Comparison of ENCODE assay signal across 11 mouse cellular contexts in the genomic region with DNA sequence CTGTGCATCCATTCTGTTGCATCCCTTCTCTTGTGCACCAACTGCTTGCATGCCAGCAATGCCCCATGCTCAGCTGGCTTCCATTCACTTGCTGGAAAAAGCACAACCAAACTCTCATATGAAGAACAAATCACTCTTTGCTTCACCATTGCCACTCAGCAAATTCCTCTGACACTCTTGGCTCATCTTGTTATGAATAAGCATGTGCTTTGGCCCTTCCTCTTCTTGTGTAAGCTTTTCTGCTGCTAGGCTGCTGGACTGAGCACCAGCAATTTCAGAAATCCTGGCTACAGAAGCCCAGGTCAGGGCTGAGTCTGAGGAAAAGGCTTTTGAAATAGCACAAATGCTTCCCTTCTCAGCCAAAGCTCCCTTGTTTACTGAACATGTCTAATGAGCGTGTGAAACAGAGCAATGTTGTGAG. TPM values are rescaled to one million over a fixed set of nuclear protein-coding genes. Genes with fewer than 3 reads are reported as not detected.
DNase-seq lines count a peak whose midpoint lies in the region; ATAC-seq and TF ChIP-seq lines count a peak whose summit lies in the region.
"Had no signal": no experiment of that assay in that cellular context is flagged by ENCODE, and none has a peak within 500 bp of the region (broad histone marks: within the 10 kb centered on the region; RNA-seq: fewer than 3 reads in every experiment).

No protein-coding gene starts in this region.

- no peak overlapping the region for H3K9ac ChIP-seq in intestine, embryonic 15.5 days
- H3K9ac ChIP-seq in intestine, postnatal 0 days (ENCODE audit: low read depth, low read length) = no peak overlapping the region
- H3K9ac ChIP-seq: embryonic facial prominence, embryonic 15.5 days had no signal

- no peak for TF ChIP-seq CTCF in intestine, postnatal 0 days (IDR thresholded peaks at IDR 0.05; ENCODE audit: low read depth)

- no peaks in the 10 kb centered on the region for H3K36me3 ChIP-seq in intestine, embryonic 15.5 days
- H3K36me3 ChIP-seq in intestine, postnatal 0 days (ENCODE audit: control insufficient read depth, insufficient read depth) = no peaks in the 10 kb centered on the region
- H3K36me3 ChIP-seq: embryonic facial prominence, embryonic 15.5 days had no signal

- WGBS in intestine, embryonic 15.5 days = 40% methylated on average over 1 of the region's 1 CpGs
- WGBS in intestine, postnatal 0 days = 27% methylated on average over 1 of the region's 1 CpGs

- H3K4me3 ChIP-seq in intestine, embryonic 15.5 days (replicated peaks) = no peak overlapping the region
- no peak overlapping the region for H3K4me3 ChIP-seq in intestine, postnatal 0 days (ENCODE audit: low read depth, low read length)
- H3K4me3 ChIP-seq: embryonic facial prominence, embryonic 15.5 days; megakaryocyte, embryonic 14.5 days had no signal

- no peak for ATAC-seq in intestine, embryonic 15.5 days
- ATAC-seq in intestine, postnatal 0 days = no peak

- no peaks in the 10 kb centered on the region for H3K27me3 ChIP-seq in intestine, embryonic 15.5 days (replicated peaks)
- no peaks in the 10 kb centered on the region for H3K27me3 ChIP-seq in intestine, postnatal 0 days (replicated peaks; ENCODE audit: control insufficient read depth, insufficient read depth, low read length)
- H3K27me3 ChIP-seq: embryonic facial prominence, embryonic 15.5 days had no signal

- no peaks in the 10 kb centered on the region for H3K4me1 ChIP-seq in intestine, embryonic 15.5 days (replicated peaks)
- H3K4me1 ChIP-seq in intestine, postnatal 0 days (replicated peaks; ENCODE audit: control insufficient read depth, insufficient read depth, low read length) = no peaks in the 10 kb centered on the region
- H3K4me1 ChIP-seq: embryonic facial prominence, embryonic 15.5 days; megakaryocyte, embryonic 14.5 days had no signal

- peak; percentile 52 for DNase-seq in adrenal gland, adult 2 months
- DNase-seq in adrenal gland, postnatal 4 days (ENCODE audit: low spot score in 2 of 2) = no peak
- peak; percentile 59 for DNase-seq in gastrocnemius, postnatal 25 days
- DNase-seq in lung, postnatal 25 days (ENCODE audit: low spot score) = peak; percentile 18
- no peak for DNase-seq in ovary, postnatal 36 days (ENCODE audit: low spot score)
- DNase-seq in urinary bladder, adult 2 months (ENCODE audit: low spot score) = no peak
- DNase-seq: right cerebral cortex, postnatal 25 days had no signal

- peak overlapping the region; percentile 14; the same call in 1 of the 2 replicates for H3K27ac ChIP-seq in intestine, embryonic 15.5 days
- H3K27ac ChIP-seq in intestine, postnatal 0 days (ENCODE audit: low read depth, low read length) = no peak overlapping the region
- H3K27ac ChIP-seq: embryonic facial prominence, embryonic 15.5 days had no signal

- H3K9me3 ChIP-seq in intestine, embryonic 15.5 days = no peaks in the 10 kb centered on the region
- H3K9me3 ChIP-seq in intestine, postnatal 0 days (ENCODE audit: control insufficient read depth) = no peaks in the 10 kb centered on the region
- H3K9me3 ChIP-seq: embryonic facial prominence, embryonic 15.5 days; megakaryocyte, embryonic 14.5 days had no signal

- H3K4me2 ChIP-seq in intestine, embryonic 15.5 days (replicated peaks) = no peak overlapping the region
- no peak overlapping the region for H3K4me2 ChIP-seq in intestine, postnatal 0 days (replicated peaks; ENCODE audit: low read depth)
- H3K4me2 ChIP-seq: embryonic facial prominence, embryonic 15.5 days had no signal

RNA-seq across cellular contexts. Expression of a gene that starts 22.6 kb away (rescaled TPM):
- 10 to 100 TPM; 14.5 to 16.7 TPM for total RNA-seq in adrenal gland, adult 2 months (2021)
- polyA plus RNA-seq in adrenal gland, adult 2 months (2012; rRNA removed) = 1.5 and 3.0 TPM in 2 replicates
- 10 to 100 TPM; 33.3 to 40.2 TPM for total RNA-seq in adrenal gland, postnatal 4 days (2021)
- polyA plus RNA-seq in intestine, embryonic 15.5 days (2015; fragmentation: Nextera tagmentation; extraction: Ambion mirVana) = 8.2 TPM in 2 replicates
- polyA plus RNA-seq in intestine, postnatal 0 days (2015; fragmentation: Nextera tagmentation; extraction: Ambion mirVana) = 3.0 and 3.5 TPM in 2 replicates
- total RNA-seq in gastrocnemius, postnatal 25 days (2021) = 10 to 100 TPM; 10.6 to 11.4 TPM
- polyA plus RNA-seq in urinary bladder, adult 2 months (2012; rRNA removed) = 4.6 and 5.7 TPM in 2 replicates

Comparison
In these comparisons a context has a peak if more than half of its experiments do, and no peak if none do; other contexts are left out.
1. DNase-seq: peak in adrenal gland, adult 2 months (single experiment), gastrocnemius, postnatal 25 days (single experiment) and lung, postnatal 25 days (single experiment); none in adrenal gland, postnatal 4 days (0 of 2), ovary, postnatal 36 days (single experiment) and urinary bladder, adult 2 months (single experiment).